Mouse (Mus musculus) layer of hippocampus, adult 18-20 months (tissue): ENCODE data around the gene Pcmt1. TPM values are rescaled to one million over a fixed set of nuclear protein-coding genes. Genes with fewer than 3 reads are reported as not detected.

Experiments
- DNase-seq, 2 experiments: peaks; one replicate each; pipeline ENCODE4 v3.0.0; 2022; ENCODE audit warnings: low spot score in 2 of 2
- long read RNA-seq: library from polyadenylated mRNA; stranded (forward); transcript quantifications from one replicate; pipeline ENCODE4 v2.0.0, GENCODE M21; 2021
- total RNA-seq, 2 experiments: library from RNA; stranded (reverse); gene quantifications; 2 replicates each; pipeline ENCODE4 v1.2.3; 2021

The Pcmt1 gene
- total RNA-seq = 100 to 1,000 TPM; 173 to 177 TPM
- long read RNA-seq, transcript Pcmt1-210 (7 exons, 1,132 nt) = minor isoform, 16 of 246 reads
- long read RNA-seq, transcript Pcmt1-202 (8 exons, 2,491 nt) = major isoform, 132 of 246 reads
- long read RNA-seq, transcript Pcmt1-208 (8 exons, 2,757 nt) = minor isoform, 61 of 246 reads
- long read RNA-seq, partial matches to known transcripts = 10 of 246 reads
- long read RNA-seq, other reads (novel, unspliced or antisense) = 27 of 246 reads

GRCm38 (mm10) chr10:7680731-7681301 lies at the start of gene Pcmt1, which contains the start of gene Lats1:
Pcmt1 (minus strand) TSS chr10:7681136.
Lats1 (plus strand) TSS chr10:7681214.
- DNase-seq = peak; percentile 83 to 85

GRCm38 (mm10) chr10:7727011-7727410 lies 46.1 kb upstream of the Pcmt1 start:
- no peak for DNase-seq

- DNase-seq = no peak
These were observed 45.5 kb upstream of the Pcmt1 start for GRCm38 (mm10) chr10:7726501-7726812.

GRCm38 (mm10) chr10:7725751-7726500 lies 45.0 kb upstream of the Pcmt1 start, which contains the start of gene Katna1:
Katna1 (plus strand) TSS chr10:7726000.
- peak; percentile 83 to 92 for DNase-seq

GRCm38 (mm10) chr10:7715056-7715455 lies 34.1 kb upstream of the Pcmt1 start:
- DNase-seq = no peak

- DNase-seq = no peak
These were observed 31.6 kb upstream of the Pcmt1 start for GRCm38 (mm10) chr10:7712506-7712905.

- no peak for DNase-seq
These were observed 29.2 kb upstream of the Pcmt1 start for GRCm38 (mm10) chr10:7710121-7710520.

- DNase-seq = peak in 1 of 2 experiments; percentile 60
These were observed 21.6 kb upstream of the Pcmt1 start for GRCm38 (mm10) chr10:7702586-7702985.

GRCm38 (mm10) chr10:7700120-7700519 lies 19.2 kb upstream of the Pcmt1 start:
- no peak for DNase-seq

GRCm38 (mm10) chr10:7695286-7695685 lies 14.3 kb upstream of the Pcmt1 start:
- DNase-seq = no peak

GRCm38 (mm10) chr10:7686902-7687301 lies 6.0 kb upstream of the Pcmt1 start:
- no peak for DNase-seq

GRCm38 (mm10) chr10:7682249-7682648 lies 1.3 kb upstream of the Pcmt1 start:
- DNase-seq = no peak

- DNase-seq = peak; percentile 13 to 57
These were observed 548 bp upstream of the Pcmt1 start for GRCm38 (mm10) chr10:7681343-7682025.

- DNase-seq = no peak
These were observed 7.3 kb downstream of the Pcmt1 start for GRCm38 (mm10) chr10:7673673-7674072.

GRCm38 (mm10) chr10:7667342-7667802 lies 13.6 kb downstream of the Pcmt1 start, which contains the start of gene Nup43:
Nup43 (plus strand) TSS chr10:7667503.
- peak; percentile 85 to 91 for DNase-seq

- no peak for DNase-seq
These were observed 16.0 kb downstream of the Pcmt1 start for GRCm38 (mm10) chr10:7664889-7665288.

GRCm38 (mm10) chr10:7664027-7664526 lies 16.9 kb downstream of the Pcmt1 start:
- DNase-seq = no peak

- peak; percentile 91 to 93 for DNase-seq
These were observed 17.5 kb downstream of the Pcmt1 start for GRCm38 (mm10) chr10:7663159-7664026.

GRCm38 (mm10) chr10:7662471-7663141 lies 18.3 kb downstream of the Pcmt1 start:
- no peak for DNase-seq

GRCm38 (mm10) chr10:7651057-7651456 lies 29.9 kb downstream of the Pcmt1 start:
- DNase-seq = no peak
